Mouse (Mus musculus) mouse embryonic stem cell (cell line): ENCODE results near the gene Pafah1b1.

Experiments used
- in situ Hi-C, 2 experiments: fragments of 300-500 bp; cut with MboI; formaldehyde crosslinking; loops; 1 replicate in 1 of 2; 3 replicates in 1 of 2; pipeline ENCODE4 v1.14.3; 2019 to 2020; ENCODE audit warnings: low sequenced_read_pairs in 2 of 2, low pct_unique_long_range_greater_than_20kb in 1 of 2, mixed read lengths in 1 of 2; ENCODE audit not compliant: unreplicated experiment in 1 of 2

The Pafah1b1 gene

DNA sequence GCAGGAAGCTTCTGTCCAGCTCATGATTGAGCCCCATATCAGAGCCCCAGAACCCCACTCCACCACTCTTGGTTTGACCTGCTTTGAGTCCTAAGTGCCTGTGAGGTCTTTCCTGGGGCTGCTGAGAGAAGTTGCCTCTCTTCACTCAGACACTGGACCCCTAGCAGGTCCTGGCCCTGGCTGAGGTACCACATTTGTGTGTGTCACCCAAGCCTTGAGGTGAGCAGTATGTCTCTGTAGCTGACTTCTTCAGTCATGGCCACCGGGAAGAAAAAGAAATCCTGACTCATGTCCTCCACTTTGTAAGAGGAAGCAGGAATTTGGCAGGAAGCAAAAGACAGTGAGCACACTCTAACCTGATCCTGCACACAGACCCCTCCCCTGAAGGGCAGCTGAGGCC is 84.8 kb downstream of the Pafah1b1 start:
- in situ Hi-C loops = no loop called here

GRCm38 (mm10) chr11:74638791-74639411 is 85.6 kb downstream of the Pafah1b1 start:
- in situ Hi-C loops = no loop called here

DNA sequence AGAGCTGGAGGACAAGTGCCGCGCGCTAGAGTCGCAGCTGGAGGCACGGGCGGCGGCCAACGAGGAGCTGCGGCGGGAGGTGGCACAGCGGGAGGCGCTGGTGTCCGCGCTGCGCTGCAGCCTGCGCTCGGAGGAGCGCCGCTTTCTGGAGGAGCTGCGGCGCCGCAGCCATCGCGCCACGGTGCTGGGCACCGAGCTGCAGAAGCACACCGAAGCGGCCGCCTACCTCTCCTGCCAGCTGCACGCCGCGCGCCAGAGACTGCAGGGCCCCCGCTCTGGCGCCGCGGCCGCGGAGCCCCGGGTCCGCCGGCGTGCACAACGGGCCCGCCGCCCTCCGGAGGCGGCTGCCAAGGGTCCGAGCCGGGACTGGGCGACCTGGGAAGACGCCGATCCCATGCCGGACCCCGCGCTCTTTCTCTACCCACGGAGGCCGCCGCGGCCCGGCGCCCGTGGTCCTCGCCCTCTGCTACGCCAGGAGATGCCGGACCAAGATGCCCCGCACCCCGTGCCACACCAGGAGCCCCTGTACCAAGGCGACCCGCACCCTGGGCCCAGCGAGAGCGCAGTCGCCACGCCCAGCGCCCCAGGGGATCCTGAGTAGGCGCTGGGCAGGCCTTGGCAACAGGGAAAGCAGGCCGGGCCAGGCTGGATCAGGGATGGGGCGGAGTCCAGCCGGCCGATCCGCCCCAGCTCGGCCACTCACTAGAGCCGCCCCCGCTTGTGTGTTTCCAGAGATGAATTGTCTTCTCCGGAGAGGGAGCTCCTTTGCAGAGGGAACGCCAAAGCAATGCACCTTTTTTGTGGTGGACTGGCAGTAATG is 86.3 kb downstream of the Pafah1b1 start:
- in situ Hi-C loops = no loop called here

GRCm38 (mm10) chr11:74637486-74637885 is 87.0 kb downstream of the Pafah1b1 start:
- in situ Hi-C loops = no loop called here

GRCm38 (mm10) chr11:74634490-74635275 is 89.8 kb downstream of the Pafah1b1 start:
- in situ Hi-C loops = no loop called here

DNA sequence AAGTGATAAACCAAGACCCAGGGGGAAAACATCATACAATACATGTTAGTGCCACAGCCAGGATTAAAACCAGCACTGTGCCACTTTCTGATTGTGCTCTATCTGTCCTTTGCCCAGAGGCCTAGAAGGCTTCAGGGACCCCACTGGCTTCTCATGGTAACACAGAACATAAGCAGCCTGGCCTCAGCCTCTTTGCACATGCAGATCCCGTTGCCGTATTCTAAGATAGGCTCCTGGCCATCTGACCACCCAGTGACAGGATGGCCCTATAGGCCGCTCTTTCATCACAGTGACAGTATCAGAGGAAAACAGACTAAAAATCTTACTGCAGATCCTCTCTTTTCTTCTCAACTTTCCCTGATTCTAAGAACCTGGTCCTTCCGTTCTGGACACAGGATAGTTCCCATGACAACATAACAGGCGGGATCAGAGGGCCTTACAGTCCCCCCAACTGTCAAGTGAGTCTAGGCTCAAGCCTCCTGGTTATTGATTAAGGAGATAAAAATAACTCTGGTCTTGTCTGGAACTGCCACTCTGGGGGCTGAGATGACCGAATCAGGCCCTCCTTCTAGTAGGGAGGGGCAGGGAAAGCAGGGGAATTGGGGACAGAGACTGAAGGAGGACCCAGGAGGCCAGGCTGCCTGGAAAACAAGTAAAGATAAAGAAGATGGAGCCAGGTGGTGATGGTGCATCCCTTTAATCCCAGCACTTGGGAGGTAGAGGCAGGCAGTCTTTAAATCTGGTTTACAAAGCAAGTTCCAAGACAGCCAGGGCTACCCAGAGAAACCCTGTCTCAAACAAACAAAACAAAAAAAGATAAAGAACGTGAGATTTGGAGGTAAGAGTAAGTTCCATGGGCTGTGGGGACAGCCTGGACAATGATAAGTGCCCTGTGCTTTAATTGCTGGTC is 92.3 kb downstream of the Pafah1b1 start:
- in situ Hi-C loops = no loop called here

GRCm38 (mm10) chr11:74627481-74627880 is 97.0 kb downstream of the Pafah1b1 start:
- in situ Hi-C loops = no loop called here

DNA sequence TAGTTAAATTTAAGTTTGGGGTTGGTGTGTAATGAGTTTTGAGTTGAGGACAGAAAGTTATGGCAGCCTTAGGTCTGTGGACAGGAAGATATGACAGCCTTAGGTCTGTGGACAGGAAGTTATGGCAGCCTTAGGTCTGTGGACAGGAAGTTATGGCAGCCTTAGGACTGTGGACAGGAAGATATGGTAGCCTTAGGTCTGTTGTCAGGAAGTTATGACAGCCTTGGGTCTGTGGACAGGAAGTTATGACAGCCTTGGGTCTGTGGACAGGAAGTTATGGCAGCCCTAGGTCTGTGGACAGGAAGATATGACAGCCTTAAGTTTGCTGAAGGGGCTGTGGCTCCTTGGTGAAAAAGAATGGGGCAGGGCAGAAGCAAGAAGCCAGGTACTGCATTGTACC is 99.1 kb downstream of the Pafah1b1 start:
- in situ Hi-C loops = no loop called here
